Mouse (Mus musculus) kidney, postnatal 10 days (tissue): ENCODE data around the gene Olfr10.

Source experiments
- DNase-seq: peaks from one replicate; pipeline ENCODE4 v3.0.0; 2021; ENCODE audit warnings: mixed read lengths

Olfr10 gene

DNA sequence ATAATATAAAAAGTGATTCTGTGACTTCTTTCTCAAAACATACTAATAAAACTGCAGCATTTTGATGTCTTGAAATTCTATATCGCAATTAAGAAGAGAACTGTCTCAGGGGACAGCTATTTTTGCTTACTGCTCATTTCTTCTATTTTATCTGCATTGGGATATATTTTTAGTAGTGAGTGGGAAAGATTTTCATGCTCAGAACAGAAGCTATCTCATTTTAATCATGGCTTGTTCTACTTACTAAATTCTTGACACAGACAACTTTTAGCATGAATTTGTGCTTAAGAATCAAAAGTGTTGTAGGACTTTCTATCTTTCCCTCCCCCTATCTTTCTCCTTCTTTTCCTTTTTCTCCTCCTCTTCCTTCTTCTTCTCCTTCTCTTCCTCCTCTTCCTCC, 25.1 kb downstream of the Olfr10 start:
- no peak for DNase-seq

DNA sequence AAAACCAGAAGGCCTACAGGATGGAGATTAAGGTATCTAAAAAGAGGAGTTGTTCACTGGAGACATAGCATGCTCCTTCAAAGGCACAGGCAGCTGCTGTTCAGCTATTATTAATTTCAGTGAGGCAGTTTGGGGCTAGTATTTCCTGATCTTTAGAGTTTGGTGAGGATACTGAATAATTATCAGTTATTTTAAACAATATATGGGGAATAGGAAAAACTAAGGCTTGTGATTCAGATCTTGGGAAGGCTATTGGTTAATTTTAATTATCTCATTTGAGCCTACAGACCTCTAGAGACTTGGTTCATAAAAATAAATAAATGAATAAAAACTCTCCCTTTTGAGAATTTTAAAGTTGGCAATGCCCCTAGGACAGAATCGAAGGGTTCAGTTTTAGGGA, 30.3 kb downstream of the Olfr10 start, which contains the start of gene Olfr1390:
TSS of gene Olfr1390 (plus strand) at position 301 of the 400 bp plus-strand sequence.
- DNase-seq = no peak

DNA sequence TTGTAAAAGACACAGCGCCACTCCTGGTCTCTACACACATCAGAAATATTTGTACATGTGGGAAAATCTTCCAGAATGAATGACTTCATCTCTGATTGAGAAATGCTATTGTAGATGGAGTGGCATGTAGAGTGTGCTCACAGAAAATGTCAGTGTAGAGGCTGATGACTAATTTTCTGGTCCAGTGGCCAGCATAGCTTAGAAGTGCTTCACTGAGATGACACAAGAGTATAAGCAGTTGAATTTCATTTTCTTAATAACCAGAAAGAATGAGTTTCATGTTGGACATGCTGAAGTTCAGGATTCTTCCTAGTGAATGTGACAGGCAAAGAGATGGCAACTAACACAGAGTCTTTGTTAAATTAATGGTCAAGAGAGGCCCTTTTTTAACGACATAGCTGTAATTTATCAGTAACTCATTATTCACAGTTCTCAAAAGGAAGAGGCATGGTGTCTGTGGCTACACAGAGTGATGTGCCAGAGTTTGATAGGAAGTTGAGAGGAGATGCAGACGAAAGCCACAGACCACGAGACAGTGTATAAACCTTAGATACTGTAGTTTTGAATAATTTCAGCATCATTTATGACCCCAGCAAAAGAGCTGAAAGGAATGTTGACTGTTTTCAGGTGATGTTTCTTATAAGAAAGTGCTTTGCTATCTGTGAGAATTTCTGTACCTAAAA, 32.8 kb downstream of the Olfr10 start:
- DNase-seq = no peak
